Mouse (Mus musculus): Measurements from ENCODE around the gene Epb41l5. TPM values are rescaled to one million over a fixed set of nuclear protein-coding genes. Genes with fewer than 3 reads are reported as not detected.

The Epb41l5 gene
- polyA plus RNA-seq, 1 experiment: 0.11 TPM

DNA sequence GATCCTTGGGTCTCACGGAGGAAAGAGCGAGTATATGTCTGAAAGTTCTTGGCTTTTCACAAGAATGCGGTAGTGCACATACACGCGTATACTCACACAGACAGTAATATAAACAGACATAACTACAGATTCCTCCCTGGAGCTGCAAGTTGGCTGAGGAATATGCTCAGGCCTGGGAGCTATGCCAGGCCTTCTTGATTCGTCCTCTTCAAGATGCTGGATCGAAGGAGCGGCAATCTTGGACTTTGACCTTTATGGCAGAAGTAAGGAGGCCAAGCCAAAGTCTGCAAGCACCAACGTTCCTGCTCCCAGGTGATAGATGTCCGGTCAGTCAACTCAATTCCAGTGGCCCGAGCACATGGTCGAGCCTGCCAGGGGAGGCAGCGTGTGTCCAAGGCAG, 117.9 kb downstream of the Epb41l5 start:
- Histone ChIP-seq H3K4me3 (replicated peaks) (no peak overlapping the region), H3K27me3 (ENCODE audit: control insufficient read depth) (no peaks in the 10 kb centered on the region), H3K9me3 (ENCODE audit: control insufficient read depth, low read length) (peaks cover 14% of the 10 kb centered on the region), H3K36me3 (ENCODE audit: control insufficient read depth) (peaks cover 24% of the 10 kb centered on the region), H3K4me1 (ENCODE audit: control insufficient read depth) (peaks cover 15% of the 10 kb centered on the region)
- no peak for TF ChIP-seq TAL1 (IDR thresholded peaks at IDR 0.05; ENCODE audit: low read length)
- TF ChIP-seq GATA1 (IDR thresholded peaks at IDR 0.05; ENCODE audit: low read length): no peak

DNA sequence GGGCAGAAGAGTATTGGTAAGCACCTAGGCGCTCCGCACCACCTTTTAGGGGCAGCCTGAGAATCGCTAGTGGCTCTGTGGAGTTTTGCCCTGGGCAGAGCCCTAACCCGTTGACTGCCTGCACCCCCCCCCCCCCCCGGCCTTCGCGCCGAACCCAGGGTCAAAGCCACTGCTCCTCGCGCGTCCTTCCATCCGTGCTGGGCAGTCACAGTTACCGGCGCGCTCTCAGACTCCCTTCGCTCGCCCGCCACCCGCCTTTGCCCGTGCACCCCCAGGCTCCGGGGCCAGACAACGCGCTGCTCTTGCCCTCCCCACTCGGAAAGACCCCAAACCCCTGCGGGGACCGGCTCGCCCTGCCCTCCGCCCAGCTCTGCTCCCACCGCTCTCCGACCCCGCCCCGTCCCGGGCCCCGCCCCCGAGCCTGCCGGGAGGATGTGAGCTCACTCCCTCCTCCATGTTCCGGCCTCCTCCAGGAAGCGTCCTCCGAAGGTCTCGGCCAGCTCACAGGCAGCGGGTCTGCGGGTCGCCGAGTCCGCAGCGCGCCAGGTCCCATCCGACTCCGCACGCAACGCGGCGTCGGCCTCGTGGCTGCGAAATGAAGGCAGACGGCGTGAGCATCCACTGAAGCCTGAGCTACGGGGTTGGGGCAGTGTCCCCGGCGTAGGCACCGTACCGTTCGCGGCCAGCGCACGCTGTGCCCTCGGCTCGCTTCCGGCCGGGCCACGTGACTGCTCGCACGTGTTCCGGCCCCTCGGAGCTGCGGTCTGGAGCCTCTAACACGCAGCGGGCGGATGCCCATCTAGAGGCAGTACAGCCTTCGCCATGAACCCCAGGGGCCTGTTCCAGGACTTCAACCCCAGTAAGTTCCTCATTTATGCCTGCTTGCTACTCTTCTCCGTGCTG, 122.9 kb downstream of the Epb41l5 start, which contains the start of gene Tmem185b:
Tmem185b (plus strand) TSS at position 472 of the 903 bp plus-strand sequence.
- Histone ChIP-seq H3K4me3 (replicated peaks) (peak within 1 kb of the TSS; percentile 85), H3K36me3 (ENCODE audit: control insufficient read depth) (peaks cover 24% of the 10 kb centered on the region), H3K9me3 (ENCODE audit: control insufficient read depth, low read length) (peaks cover 14% of the 10 kb centered on the region), H3K27me3 (ENCODE audit: control insufficient read depth) (no peaks in the 10 kb centered on the region), H3K4me1 (ENCODE audit: control insufficient read depth) (peaks cover 30% of the 10 kb centered on the region)
- TF ChIP-seq TAL1 (IDR thresholded peaks at IDR 0.05; ENCODE audit: low read length) (no peak), GATA1 (IDR thresholded peaks at IDR 0.05; ENCODE audit: low read length) (no peak)

GRCm38 (mm10) chr1:119525004-119525444, 123.8 kb downstream of the Epb41l5 start:
- Histone ChIP-seq H3K9me3 (ENCODE audit: control insufficient read depth, low read length) (peaks cover 14% of the 10 kb centered on the region), H3K4me3 (replicated peaks) (peak overlapping the region; percentile 85), H3K4me1 (ENCODE audit: control insufficient read depth) (peaks cover 30% of the 10 kb centered on the region), H3K27me3 (ENCODE audit: control insufficient read depth) (no peaks in the 10 kb centered on the region), H3K36me3 (ENCODE audit: control insufficient read depth) (peaks cover 24% of the 10 kb centered on the region)
- no peak for TF ChIP-seq GATA1 (IDR thresholded peaks at IDR 0.05; ENCODE audit: low read length)
- TF ChIP-seq TAL1 (IDR thresholded peaks at IDR 0.05; ENCODE audit: low read length): no peak

DNA sequence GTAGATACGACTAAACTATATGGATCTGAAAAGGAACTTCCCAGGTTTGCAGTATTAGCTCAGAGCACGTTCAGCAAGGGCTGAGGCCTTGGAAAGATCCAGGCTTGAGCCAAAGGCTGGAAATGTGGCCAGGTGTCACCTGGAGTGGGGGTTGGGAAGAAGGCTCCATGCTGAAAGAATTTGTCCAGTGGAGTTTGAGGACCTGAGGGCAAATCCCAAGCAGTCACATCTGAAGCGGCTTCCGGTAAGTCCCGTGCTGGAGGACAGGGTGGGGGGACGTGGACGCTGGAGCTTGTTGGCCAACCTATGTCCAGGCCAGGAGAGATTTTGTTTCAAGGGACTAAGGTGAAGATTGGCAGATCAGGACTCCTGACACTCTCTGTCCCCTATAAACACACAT, 125.0 kb downstream of the Epb41l5 start:
- TF ChIP-seq TAL1 (IDR thresholded peaks at IDR 0.05; ENCODE audit: low read length) (no peak), GATA1 (IDR thresholded peaks at IDR 0.05; ENCODE audit: low read length) (no peak)
- Histone ChIP-seq H3K36me3 (ENCODE audit: control insufficient read depth) (peaks cover 20% of the 10 kb centered on the region), H3K9me3 (ENCODE audit: control insufficient read depth, low read length) (peaks cover 10% of the 10 kb centered on the region), H3K4me3 (replicated peaks) (no peak overlapping the region), H3K4me1 (ENCODE audit: control insufficient read depth) (peaks cover 30% of the 10 kb centered on the region), H3K27me3 (ENCODE audit: control insufficient read depth) (no peaks in the 10 kb centered on the region)

- no peak for TF ChIP-seq TAL1 (IDR thresholded peaks at IDR 0.05; ENCODE audit: low read length)
- TF ChIP-seq GATA1 (IDR thresholded peaks at IDR 0.05; ENCODE audit: low read length): no peak
- H3K27me3 ChIP-seq (ENCODE audit: control insufficient read depth): no peaks in the 10 kb centered on the region
- peaks cover 30% of the 10 kb centered on the region for H3K4me1 ChIP-seq (ENCODE audit: control insufficient read depth)
- peaks cover 10% of the 10 kb centered on the region for H3K9me3 ChIP-seq (ENCODE audit: control insufficient read depth, low read length)
- H3K4me3 ChIP-seq (replicated peaks): no peak overlapping the region
- H3K36me3 ChIP-seq (ENCODE audit: control insufficient read depth): peaks cover 15% of the 10 kb centered on the region
Measured at GRCm38 (mm10) chr1:119523369-119523768, 125.4 kb downstream of the Epb41l5 start.

GRCm38 (mm10) chr1:119522726-119523125, 126.1 kb downstream of the Epb41l5 start:
- H3K36me3 ChIP-seq (ENCODE audit: control insufficient read depth): peaks cover 12% of the 10 kb centered on the region
- no peak for TF ChIP-seq GATA1 (IDR thresholded peaks at IDR 0.05; ENCODE audit: low read length)
- TF ChIP-seq TAL1 (IDR thresholded peaks at IDR 0.05; ENCODE audit: low read length): no peak
- H3K27me3 ChIP-seq (ENCODE audit: control insufficient read depth): no peaks in the 10 kb centered on the region
- H3K4me1 ChIP-seq (ENCODE audit: control insufficient read depth): peaks cover 30% of the 10 kb centered on the region
- H3K9me3 ChIP-seq (ENCODE audit: control insufficient read depth, low read length): peaks cover 8% of the 10 kb centered on the region
- H3K4me3 ChIP-seq (replicated peaks): no peak overlapping the region

GRCm38 (mm10) chr1:119521681-119522080, 127.1 kb downstream of the Epb41l5 start:
- no peaks in the 10 kb centered on the region for H3K27me3 ChIP-seq (ENCODE audit: control insufficient read depth)
- H3K4me1 ChIP-seq (ENCODE audit: control insufficient read depth): peaks cover 23% of the 10 kb centered on the region

DNA sequence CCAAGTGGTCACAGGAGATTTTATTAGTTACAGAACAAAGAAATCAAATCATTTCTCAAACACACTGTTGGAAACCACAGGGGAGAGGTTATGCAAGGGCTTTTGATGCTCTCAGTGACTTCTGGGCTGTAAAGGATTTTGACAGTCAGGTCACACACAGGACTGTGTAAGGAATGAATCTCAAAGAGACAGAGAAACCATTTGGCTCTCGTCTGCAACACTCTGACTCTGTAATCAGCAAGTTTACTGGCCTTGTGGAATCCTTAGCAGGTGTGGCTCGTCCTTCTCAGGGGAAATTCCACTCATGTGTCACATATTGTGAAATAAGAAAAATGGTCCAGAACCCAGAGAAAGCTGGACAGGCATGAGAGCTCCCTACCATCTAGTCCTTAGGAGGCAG, 127.8 kb downstream of the Epb41l5 start:
- H3K27me3 ChIP-seq (ENCODE audit: control insufficient read depth): no peaks in the 10 kb centered on the region
- H3K9me3 ChIP-seq (ENCODE audit: control insufficient read depth, low read length): peaks cover 3% of the 10 kb centered on the region; the same call in 1 of the 2 replicates
- no peak overlapping the region for H3K4me3 ChIP-seq (replicated peaks)
- no peak for TF ChIP-seq TAL1 (IDR thresholded peaks at IDR 0.05; ENCODE audit: low read length)
- no peak for TF ChIP-seq GATA1 (IDR thresholded peaks at IDR 0.05; ENCODE audit: low read length)
- H3K36me3 ChIP-seq (ENCODE audit: control insufficient read depth): no peaks in the 10 kb centered on the region
- peaks cover 16% of the 10 kb centered on the region for H3K4me1 ChIP-seq (ENCODE audit: control insufficient read depth)

More at GRCm38 (mm10) chr1:119521681-119522080, 127.1 kb downstream of the Epb41l5 start:
- H3K9me3 ChIP-seq (ENCODE audit: control insufficient read depth, low read length): peaks cover 5% of the 10 kb centered on the region
- peaks cover 2% of the 10 kb centered on the region for H3K36me3 ChIP-seq (ENCODE audit: control insufficient read depth)
- no peak for TF ChIP-seq TAL1 (IDR thresholded peaks at IDR 0.05; ENCODE audit: low read length)
- no peak for TF ChIP-seq GATA1 (IDR thresholded peaks at IDR 0.05; ENCODE audit: low read length)
- no peak overlapping the region for H3K4me3 ChIP-seq (replicated peaks)

DNA sequence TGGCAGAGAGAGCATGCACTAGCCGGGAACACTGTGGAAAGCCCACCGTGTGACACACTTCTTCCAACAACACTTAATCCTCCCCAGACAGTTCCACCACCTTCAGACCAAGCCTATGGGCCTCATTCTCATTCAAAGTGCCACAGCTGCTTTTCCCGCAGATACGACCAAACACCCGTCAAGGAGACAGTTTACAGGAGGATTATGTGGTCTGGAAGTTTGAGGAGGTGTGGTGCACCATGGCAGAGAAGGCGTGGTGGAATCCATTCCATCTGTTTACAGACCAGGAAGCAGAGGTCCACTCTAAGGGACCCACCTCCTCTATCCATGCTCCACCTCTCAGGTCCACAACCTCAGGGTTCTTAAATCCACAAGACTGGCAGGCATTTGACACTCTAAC, 129.5 kb downstream of the Epb41l5 start:
- TF ChIP-seq GATA1 (IDR thresholded peaks at IDR 0.05; ENCODE audit: low read length) (no peak), TAL1 (IDR thresholded peaks at IDR 0.05; ENCODE audit: low read length) (no peak)
- Histone ChIP-seq H3K36me3 (ENCODE audit: control insufficient read depth) (no peaks in the 10 kb centered on the region), H3K4me1 (ENCODE audit: control insufficient read depth) (peaks cover 2% of the 10 kb centered on the region; the same call in 1 of the 2 replicates), H3K9me3 (ENCODE audit: control insufficient read depth, low read length) (peaks cover 3% of the 10 kb centered on the region; the same call in 1 of the 2 replicates), H3K27me3 (ENCODE audit: control insufficient read depth) (no peaks in the 10 kb centered on the region), H3K4me3 (replicated peaks) (no peak overlapping the region)

Measured in erythroblast, embryonic 14.5 days (primary cell).